Mouse (Mus musculus): ENCODE results near the gene Anapc16. TPM values are rescaled to one million over a fixed set of nuclear protein-coding genes. Genes with fewer than 3 reads are reported as not detected.

Gene Anapc16
- polyA plus RNA-seq, 1 experiment from 2014 or later: 94.6 TPM

GRCm38 (mm10) chr10:60031562-60031961, 28.6 kb upstream of the Anapc16 start:
- WGBS: 78% methylated on average over 8 of the region's 8 CpGs
- Histone ChIP-seq H3K4me2 (ENCODE audit: low read depth, low read length, severe bottlenecking) (no peak overlapping the region), H3K4me3 (ENCODE audit: low read depth, low read length) (no peak overlapping the region), H3K27ac (ENCODE audit: low read depth, low read length) (no peak overlapping the region), H3K36me3 (ENCODE audit: control insufficient read depth, insufficient read depth, low read length) (no peaks in the 10 kb centered on the region), H3K4me1 (replicated peaks; ENCODE audit: control insufficient read depth, insufficient read depth, low read length) (peaks cover 5% of the 10 kb centered on the region; the same call in 1 of the 2 replicates), H3K9ac (ENCODE audit: low read length) (no peak overlapping the region), H3K27me3 (ENCODE audit: control insufficient read depth, insufficient read depth, low read length) (no peaks in the 10 kb centered on the region), H3K9me3 (ENCODE audit: control insufficient read depth, low read length) (no peaks in the 10 kb centered on the region)
- no peak for ATAC-seq (replicated peaks; ENCODE audit: low FRiP score)
- DNase-seq (ENCODE audit: low spot score): no peak

- DNase-seq (ENCODE audit: low spot score) (no peak), ATAC-seq (replicated peaks; ENCODE audit: low FRiP score) (no peak)
- no peaks in the 10 kb centered on the region for H3K9me3 ChIP-seq (ENCODE audit: control insufficient read depth, low read length)
- no peak overlapping the region for H3K9ac ChIP-seq (ENCODE audit: low read length)
- no peak overlapping the region for H3K4me3 ChIP-seq (ENCODE audit: low read depth, low read length)
- H3K27me3 ChIP-seq (ENCODE audit: control insufficient read depth, insufficient read depth, low read length): no peaks in the 10 kb centered on the region
- no peak overlapping the region for H3K4me2 ChIP-seq (ENCODE audit: low read depth, low read length, severe bottlenecking)
- WGBS: 85% methylated on average over 4 of the region's 4 CpGs
- no peak overlapping the region for H3K27ac ChIP-seq (ENCODE audit: low read depth, low read length)
- no peaks in the 10 kb centered on the region for H3K36me3 ChIP-seq (ENCODE audit: control insufficient read depth, insufficient read depth, low read length)
- peaks cover 8% of the 10 kb centered on the region; the same call in 1 of the 2 replicates for H3K4me1 ChIP-seq (replicated peaks; ENCODE audit: control insufficient read depth, insufficient read depth, low read length)
Measured at GRCm38 (mm10) chr10:60029387-60029786, 26.5 kb upstream of the Anapc16 start.

- Histone ChIP-seq H3K9ac (ENCODE audit: low read length) (no peak overlapping the region), H3K27me3 (ENCODE audit: control insufficient read depth, insufficient read depth, low read length) (no peaks in the 10 kb centered on the region), H3K9me3 (ENCODE audit: control insufficient read depth, low read length) (no peaks in the 10 kb centered on the region), H3K27ac (ENCODE audit: low read depth, low read length) (no peak overlapping the region), H3K36me3 (ENCODE audit: control insufficient read depth, insufficient read depth, low read length) (no peaks in the 10 kb centered on the region), H3K4me1 (replicated peaks; ENCODE audit: control insufficient read depth, insufficient read depth, low read length) (peaks cover 8% of the 10 kb centered on the region; the same call in 1 of the 2 replicates), H3K4me2 (ENCODE audit: low read depth, low read length, severe bottlenecking) (no peak overlapping the region), H3K4me3 (ENCODE audit: low read depth, low read length) (no peak overlapping the region)
- DNase-seq (ENCODE audit: low spot score) (no peak), ATAC-seq (replicated peaks; ENCODE audit: low FRiP score) (no peak)
- WGBS: 61% methylated on average over 7 of the region's 7 CpGs
Measured at GRCm38 (mm10) chr10:60028979-60029378, 26.0 kb upstream of the Anapc16 start.

- H3K36me3 ChIP-seq (ENCODE audit: control insufficient read depth, insufficient read depth, low read length): no peaks in the 10 kb centered on the region
- no peaks in the 10 kb centered on the region for H3K27me3 ChIP-seq (ENCODE audit: control insufficient read depth, insufficient read depth, low read length)
- H3K9ac ChIP-seq (ENCODE audit: low read length): no peak overlapping the region
- H3K4me2 ChIP-seq (ENCODE audit: low read depth, low read length, severe bottlenecking): no peak overlapping the region
- H3K4me1 ChIP-seq (replicated peaks; ENCODE audit: control insufficient read depth, insufficient read depth, low read length): peaks cover 8% of the 10 kb centered on the region; the same call in 1 of the 2 replicates
- DNase-seq (ENCODE audit: low spot score) (no peak), ATAC-seq (replicated peaks; ENCODE audit: low FRiP score) (no peak)
- H3K4me3 ChIP-seq (ENCODE audit: low read depth, low read length): no peak overlapping the region
- H3K27ac ChIP-seq (ENCODE audit: low read depth, low read length): no peak overlapping the region
- no peaks in the 10 kb centered on the region for H3K9me3 ChIP-seq (ENCODE audit: control insufficient read depth, low read length)
- WGBS: 86% methylated on average over 7 of the region's 7 CpGs
Measured at GRCm38 (mm10) chr10:60028181-60028580, 25.2 kb upstream of the Anapc16 start.

- Histone ChIP-seq H3K27me3 (ENCODE audit: control insufficient read depth, insufficient read depth, low read length) (no peaks in the 10 kb centered on the region), H3K4me2 (ENCODE audit: low read depth, low read length, severe bottlenecking) (no peak overlapping the region), H3K9ac (ENCODE audit: low read length) (no peak overlapping the region), H3K27ac (ENCODE audit: low read depth, low read length) (no peak overlapping the region), H3K9me3 (ENCODE audit: control insufficient read depth, low read length) (no peaks in the 10 kb centered on the region), H3K4me1 (replicated peaks; ENCODE audit: control insufficient read depth, insufficient read depth, low read length) (peaks cover 8% of the 10 kb centered on the region; the same call in 1 of the 2 replicates), H3K4me3 (ENCODE audit: low read depth, low read length) (no peak overlapping the region), H3K36me3 (ENCODE audit: control insufficient read depth, insufficient read depth, low read length) (no peaks in the 10 kb centered on the region)
- ATAC-seq (replicated peaks; ENCODE audit: low FRiP score) (no peak), DNase-seq (ENCODE audit: low spot score) (no peak)
- WGBS: 52% methylated on average over 2 of the region's 2 CpGs
Measured at GRCm38 (mm10) chr10:60027619-60028084, 24.7 kb upstream of the Anapc16 start.

GRCm38 (mm10) chr10:60026759-60027395, 23.9 kb upstream of the Anapc16 start:
- DNase-seq (ENCODE audit: low spot score) (no peak), ATAC-seq (replicated peaks; ENCODE audit: low FRiP score) (no peak)
- H3K27ac ChIP-seq (ENCODE audit: low read depth, low read length): no peak overlapping the region
- no peak overlapping the region; the same call in 1 of the 2 replicates for H3K9ac ChIP-seq (ENCODE audit: low read length)
- WGBS: 51% methylated on average over 13 of the region's 13 CpGs
- no peaks in the 10 kb centered on the region for H3K9me3 ChIP-seq (ENCODE audit: control insufficient read depth, low read length)
- no peak overlapping the region for H3K4me2 ChIP-seq (ENCODE audit: low read depth, low read length, severe bottlenecking)
- no peaks in the 10 kb centered on the region for H3K27me3 ChIP-seq (ENCODE audit: control insufficient read depth, insufficient read depth, low read length)
- H3K4me1 ChIP-seq (replicated peaks; ENCODE audit: control insufficient read depth, insufficient read depth, low read length): peaks cover 8% of the 10 kb centered on the region; the same call in 1 of the 2 replicates
- no peak overlapping the region for H3K4me3 ChIP-seq (ENCODE audit: low read depth, low read length)
- no peaks in the 10 kb centered on the region for H3K36me3 ChIP-seq (ENCODE audit: control insufficient read depth, insufficient read depth, low read length)

- Histone ChIP-seq H3K27me3 (ENCODE audit: control insufficient read depth, insufficient read depth, low read length) (no peaks in the 10 kb centered on the region), H3K9ac (ENCODE audit: low read length) (no peak overlapping the region), H3K9me3 (ENCODE audit: control insufficient read depth, low read length) (no peaks in the 10 kb centered on the region), H3K4me3 (ENCODE audit: low read depth, low read length) (no peak overlapping the region), H3K4me1 (replicated peaks; ENCODE audit: control insufficient read depth, insufficient read depth, low read length) (peaks cover 8% of the 10 kb centered on the region; the same call in 1 of the 2 replicates), H3K4me2 (ENCODE audit: low read depth, low read length, severe bottlenecking) (no peak overlapping the region), H3K27ac (ENCODE audit: low read depth, low read length) (no peak overlapping the region), H3K36me3 (ENCODE audit: control insufficient read depth, insufficient read depth, low read length) (no peaks in the 10 kb centered on the region)
- DNase-seq (ENCODE audit: low spot score): no peak
- no peak for ATAC-seq (replicated peaks; ENCODE audit: low FRiP score)
- WGBS: 100% methylated on average over 1 of the region's 1 CpGs
Measured at GRCm38 (mm10) chr10:60023751-60024150, 20.8 kb upstream of the Anapc16 start.

GRCm38 (mm10) chr10:60019299-60019698, 16.4 kb upstream of the Anapc16 start:
- no peak overlapping the region for H3K4me3 ChIP-seq (ENCODE audit: low read depth, low read length)
- 88% methylated on average over 2 of the region's 2 CpGs for WGBS
- H3K27me3 ChIP-seq (ENCODE audit: control insufficient read depth, insufficient read depth, low read length): no peaks in the 10 kb centered on the region
- no peak overlapping the region for H3K9ac ChIP-seq (ENCODE audit: low read length)
- H3K4me2 ChIP-seq (ENCODE audit: low read depth, low read length, severe bottlenecking): no peak overlapping the region
- peaks cover under 1% of the 10 kb centered on the region; the same call in 1 of the 2 replicates for H3K36me3 ChIP-seq (ENCODE audit: control insufficient read depth, insufficient read depth, low read length)
- DNase-seq (ENCODE audit: low spot score): no peak
- no peak for ATAC-seq (replicated peaks; ENCODE audit: low FRiP score)
- H3K9me3 ChIP-seq (ENCODE audit: control insufficient read depth, low read length): no peaks in the 10 kb centered on the region
- no peak overlapping the region for H3K27ac ChIP-seq (ENCODE audit: low read depth, low read length)
- H3K4me1 ChIP-seq (replicated peaks; ENCODE audit: control insufficient read depth, insufficient read depth, low read length): no peaks in the 10 kb centered on the region

- DNase-seq (ENCODE audit: low spot score): no peak
- Histone ChIP-seq H3K27me3 (ENCODE audit: control insufficient read depth, insufficient read depth, low read length) (no peaks in the 10 kb centered on the region), H3K4me2 (ENCODE audit: low read depth, low read length, severe bottlenecking) (no peak overlapping the region), H3K36me3 (ENCODE audit: control insufficient read depth, insufficient read depth, low read length) (peaks cover 2% of the 10 kb centered on the region; the same call in 1 of the 2 replicates), H3K9ac (ENCODE audit: low read length) (no peak overlapping the region), H3K27ac (ENCODE audit: low read depth, low read length) (no peak overlapping the region), H3K4me3 (ENCODE audit: low read depth, low read length) (no peak overlapping the region), H3K4me1 (replicated peaks; ENCODE audit: control insufficient read depth, insufficient read depth, low read length) (no peaks in the 10 kb centered on the region), H3K9me3 (ENCODE audit: control insufficient read depth, low read length) (no peaks in the 10 kb centered on the region)
- ATAC-seq (replicated peaks; ENCODE audit: low FRiP score): no peak
- 91% methylated on average over 6 of the region's 6 CpGs for WGBS
Measured at GRCm38 (mm10) chr10:60016223-60016622, 13.3 kb upstream of the Anapc16 start.
